Mouse (Mus musculus) kidney, embryonic 15.5 days (tissue): Measurements from ENCODE around the gene Tceal8. TPM values are rescaled to one million over a fixed set of nuclear protein-coding genes. Genes with fewer than 3 reads are reported as not detected.
"Not testable (repeated sequence)": the region's sequence is repeated elsewhere in the genome, so short reads cannot be mapped to it uniquely, and the experiment has no call there.

Experiments
- ATAC-seq: fragments of 200-750 bp; cut with Nextera tagmentation; replicated peaks from 2 replicates; pipeline ENCODE4 v1.8.0; 2017; ENCODE audit warnings: moderate TSS enrichment; ENCODE audit not compliant: low FRiP score
- H3K27ac ChIP-seq: fragments of 300-500 bp; sonication (generic); 2 replicates; pipeline ENCODE4 v1.5.1; 2015; ENCODE audit warnings: mild to moderate bottlenecking, inconsistent platforms
- H3K27me3 ChIP-seq: fragments of 300-500 bp; sonication (generic); 2 replicates; pipeline ENCODE4 v1.6.1; 2015; ENCODE audit warnings: inconsistent platforms
- H3K36me3 ChIP-seq: fragments of 300-500 bp; sonication (generic); 2 replicates; pipeline ENCODE4 v1.6.1; 2015; ENCODE audit warnings: inconsistent platforms
- H3K4me1 ChIP-seq: fragments of 300-500 bp; sonication (generic); 2 replicates; pipeline ENCODE4 v1.6.1; 2015; ENCODE audit warnings: inconsistent platforms
- H3K4me2 ChIP-seq: fragments of 300-500 bp; sonication (generic); 2 replicates; pipeline ENCODE4 v1.6.1; 2015; ENCODE audit warnings: moderate library complexity, mild to moderate bottlenecking, inconsistent platforms
- H3K4me3 ChIP-seq: fragments of 300-500 bp; sonication (generic); replicated peaks from 2 replicates; pipeline ENCODE4 v1.5.1; 2015; ENCODE audit warnings: mild to moderate bottlenecking, inconsistent platforms
- H3K9ac ChIP-seq: fragments of 300-500 bp; sonication (generic); 2 replicates; pipeline ENCODE4 v1.6.1; 2015; ENCODE audit warnings: mild to moderate bottlenecking, inconsistent platforms
- H3K9me3 ChIP-seq: fragments of 300-500 bp; sonication (generic); replicated peaks from 2 replicates; pipeline ENCODE4 v1.6.1; 2016; ENCODE audit warnings: inconsistent platforms
- WGBS: fragments of 180-500 bp; shearing (Covaris S2); methylation state at CpG from one replicate; pipeline ENCODE4 v1.1.7; 2015; ENCODE audit warnings: mixed read lengths; 5-methylcytosine and 5-hydroxymethylcytosine counted together
- polyA plus RNA-seq: library from polyadenylated mRNA; unstranded; fragments of >200 nt; fragmentation: Nextera tagmentation; extraction: Ambion mirVana; gene quantifications from 2 replicates; pipeline ENCODE4 v1.2.1, GENCODE M21; 2015

Tceal8 gene
- polyA plus RNA-seq = 172 and 177 TPM in 2 replicates

DNA sequence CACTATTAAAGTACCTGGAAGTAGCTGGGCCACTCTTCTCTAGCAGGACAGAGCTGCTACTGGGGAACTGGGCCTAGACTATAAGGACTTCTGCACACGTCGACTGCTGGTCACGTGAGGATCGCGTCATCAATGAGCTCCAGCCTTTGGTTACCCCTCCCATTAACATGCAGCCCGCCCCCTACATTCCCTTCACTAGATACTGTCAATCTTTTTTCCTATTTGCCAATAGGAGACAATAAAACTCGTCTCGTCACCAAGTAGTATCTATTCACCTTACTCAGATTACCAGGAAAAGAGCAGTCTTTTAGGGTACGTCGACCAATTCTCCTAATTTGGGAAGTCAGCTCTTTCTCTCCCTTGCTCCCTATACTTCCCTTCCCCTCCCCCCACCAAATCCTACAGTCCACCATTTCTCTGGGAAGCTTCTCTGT, at the start of gene Tceal8:
Gene Tceal8 (minus strand): TSS at position 225 of the 434 bp plus-strand sequence.
- ATAC-seq = peak; percentile 97
- Histone ChIP-seq H3K4me2 (peak within 1 kb of the TSS; percentile 55), H3K36me3 (no peaks in the 10 kb centered on the region), H3K4me3 (peak within 1 kb of the TSS; percentile 61), H3K9ac (peak within 1 kb of the TSS; percentile 63), H3K27me3 (peaks cover 19% of the 10 kb centered on the region), H3K4me1 (no peaks in the 10 kb centered on the region), H3K9me3 (no peaks in the 10 kb centered on the region), H3K27ac (peak within 1 kb of the TSS; percentile 88)
- 11% methylated on average over 10 of the region's 10 CpGs for WGBS

DNA sequence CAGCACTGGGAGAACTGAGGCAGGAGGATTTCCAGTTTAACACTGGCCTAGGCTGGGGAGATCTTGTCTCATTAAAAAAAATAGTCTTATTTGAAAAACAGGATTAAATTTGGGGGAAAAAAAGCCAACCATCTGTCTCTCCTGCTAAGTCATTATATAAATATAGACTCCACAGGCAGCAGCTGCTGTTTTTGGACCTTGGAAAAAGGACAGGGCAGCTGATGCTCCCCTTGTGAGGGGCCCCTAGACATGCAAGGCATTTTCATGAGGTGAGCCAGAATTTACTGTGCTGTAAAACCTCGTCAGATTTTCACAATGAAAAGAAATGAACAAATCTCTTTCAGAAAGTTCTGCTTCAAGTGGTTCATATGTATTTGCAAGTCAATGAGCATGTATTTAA, 44.2 kb upstream of the Tceal8 start:
- H3K27me3 ChIP-seq = peaks cover 30% of the 10 kb centered on the region
- WGBS = 54% methylated on average over 1 of the region's 1 CpGs

DNA sequence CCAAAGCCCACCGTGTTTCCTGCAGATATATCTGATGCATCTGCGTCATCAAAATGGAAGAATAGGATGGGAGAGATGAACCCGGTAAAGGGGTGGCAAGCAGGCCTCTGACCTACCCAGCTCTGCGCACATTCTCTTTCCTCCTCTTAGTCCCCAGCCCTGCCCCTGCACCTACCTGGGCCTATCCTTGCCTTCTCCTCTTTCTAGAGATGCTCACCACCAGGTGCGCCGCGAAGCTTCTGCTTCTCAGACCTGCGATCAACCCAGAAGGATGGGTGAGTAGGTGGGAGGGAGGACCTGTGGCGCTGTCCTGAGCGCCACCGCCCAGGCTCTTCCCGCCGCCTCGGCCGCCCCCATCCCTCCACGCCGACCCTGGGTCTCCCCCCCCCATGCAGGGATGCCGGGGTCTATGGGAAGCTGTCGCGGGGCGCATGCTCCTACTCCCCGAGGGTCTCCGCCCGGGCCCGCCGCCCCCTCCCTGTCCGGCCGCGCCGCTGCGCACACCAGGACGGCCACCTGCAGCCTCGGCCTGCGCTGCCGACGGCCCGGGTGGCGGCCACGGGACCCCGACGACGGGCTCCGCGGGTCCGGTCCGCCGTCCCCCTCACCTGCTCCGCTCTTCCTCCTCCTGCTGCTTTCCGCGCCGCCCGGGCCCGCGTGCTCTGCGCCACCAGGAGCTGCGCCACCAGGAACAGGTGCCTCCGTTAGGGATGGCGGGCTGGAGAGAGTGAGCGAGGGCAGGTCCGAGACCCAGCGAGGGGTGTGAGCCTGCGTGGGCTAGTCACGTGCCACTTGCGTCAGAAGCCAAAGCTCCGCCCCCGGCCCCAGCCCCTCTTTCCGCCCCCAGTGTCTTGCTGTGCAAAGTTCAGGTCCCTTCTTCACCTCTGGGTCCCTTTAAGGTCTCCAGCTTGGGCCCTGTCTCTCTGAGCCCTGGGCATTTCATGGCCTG, 42.9 kb upstream of the Tceal8 start, which contains the start of the genes Tceal7 and Bex1:
Gene Tceal7 (plus strand): TSS at position 51 of the 949 bp plus-strand sequence.
Gene Bex1 (minus strand): TSS at position 785 of the 949 bp plus-strand sequence.
- not testable (repeated sequence) for H3K36me3 ChIP-seq, H3K9me3 ChIP-seq, H3K27ac ChIP-seq, H3K9ac ChIP-seq, H3K4me1 ChIP-seq
- Histone ChIP-seq H3K4me3 (peak within 1 kb of the TSS; percentile 43), H3K4me2 (peak within 1 kb of the TSS; percentile 54), H3K27me3 (peaks cover 23% of the 10 kb centered on the region)
- peak; percentile 95 for ATAC-seq
- 43% methylated on average over 11 of the region's 67 CpGs for WGBS

More for the DNA sequence above, 44.2 kb upstream of the Tceal8 start:
- H3K4me1 ChIP-seq = no peaks in the 10 kb centered on the region
- no peaks in the 10 kb centered on the region for H3K36me3 ChIP-seq
- no peak overlapping the region for H3K27ac ChIP-seq
- H3K4me3 ChIP-seq = no peak overlapping the region
- H3K4me2 ChIP-seq = no peak overlapping the region
- no peak overlapping the region for H3K9ac ChIP-seq
- no peak for ATAC-seq
- no peaks in the 10 kb centered on the region for H3K9me3 ChIP-seq

DNA sequence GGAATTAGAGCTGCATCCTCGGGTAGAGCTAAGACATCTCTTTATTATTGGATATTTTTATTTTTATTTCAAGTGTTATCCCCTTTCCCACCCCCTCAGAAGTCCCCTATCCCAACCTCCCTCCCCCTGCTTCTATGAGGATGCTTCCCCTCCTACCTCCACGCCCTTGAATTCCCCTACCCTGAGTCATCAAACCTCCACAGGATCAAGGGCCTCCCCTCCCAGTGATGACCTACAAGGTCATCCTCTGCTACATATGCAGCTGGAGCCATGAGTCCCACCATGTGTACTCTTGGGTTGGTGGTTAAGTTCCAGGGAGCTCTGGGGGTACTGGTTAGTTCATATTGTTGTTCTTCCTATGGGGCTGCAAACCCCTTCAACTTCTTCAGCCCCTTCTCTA, 41.3 kb upstream of the Tceal8 start:
- no peak for ATAC-seq
- WGBS = 72% methylated on average over 2 of the region's 2 CpGs

DNA sequence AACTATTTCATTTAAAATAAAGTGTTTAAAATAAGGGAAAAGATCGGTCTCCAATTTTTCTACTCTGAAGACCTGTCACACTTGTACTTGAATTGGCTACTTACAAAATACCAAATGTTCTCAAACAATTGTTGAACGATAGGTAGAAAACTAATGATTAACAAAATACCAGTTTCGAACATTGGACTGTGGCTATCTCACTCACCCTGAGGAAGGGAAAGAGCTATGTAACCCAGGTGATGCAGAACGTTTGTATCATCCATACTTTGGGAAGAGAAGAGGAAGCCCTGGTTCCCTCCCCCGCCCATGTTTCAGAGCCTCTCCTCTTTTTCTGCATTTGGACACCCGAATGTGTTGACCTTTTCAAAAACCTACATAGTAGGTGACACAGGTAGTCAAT, 32.3 kb upstream of the Tceal8 start:
- no peak overlapping the region for H3K4me3 ChIP-seq
- H3K9ac ChIP-seq = no peak overlapping the region
- H3K27ac ChIP-seq = no peak overlapping the region
- H3K4me1 ChIP-seq = no peaks in the 10 kb centered on the region; the same call in 1 of the 2 replicates
- H3K9me3 ChIP-seq = no peaks in the 10 kb centered on the region
- no peak overlapping the region for H3K4me2 ChIP-seq
- 86% methylated on average over 6 of the region's 6 CpGs for WGBS
- peaks cover 32% of the 10 kb centered on the region for H3K27me3 ChIP-seq
- H3K36me3 ChIP-seq = no peaks in the 10 kb centered on the region
- no peak for ATAC-seq

More for the DNA sequence above, 41.3 kb upstream of the Tceal8 start:
- peaks cover 17% of the 10 kb centered on the region for H3K27me3 ChIP-seq
- no peak overlapping the region for H3K27ac ChIP-seq
- H3K9ac ChIP-seq = no peak overlapping the region
- no peak overlapping the region for H3K4me3 ChIP-seq
- H3K36me3 ChIP-seq = no peaks in the 10 kb centered on the region
- H3K4me2 ChIP-seq = no peak overlapping the region
- H3K9me3 ChIP-seq = no peaks in the 10 kb centered on the region
- H3K4me1 ChIP-seq = no peaks in the 10 kb centered on the region

DNA sequence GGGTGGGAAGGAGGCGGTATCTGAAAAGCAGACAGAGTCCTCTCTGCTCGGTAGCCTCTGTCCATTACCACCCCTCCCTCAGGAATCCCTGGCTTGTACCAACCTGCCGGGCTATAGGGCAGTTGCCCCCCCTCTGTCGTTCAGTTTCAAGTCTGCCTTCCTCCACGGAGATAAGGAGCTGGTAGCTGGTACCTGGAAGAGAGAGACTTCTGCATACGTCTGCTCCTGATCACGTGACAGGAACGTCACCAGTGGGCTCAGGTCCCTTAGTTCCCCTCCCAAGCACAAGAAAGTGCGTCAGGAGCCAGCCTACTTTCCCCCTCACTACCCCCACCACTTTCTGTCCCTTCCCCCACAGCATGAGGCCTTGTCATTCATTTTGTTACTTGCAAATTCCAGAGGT, 31.5 kb upstream of the Tceal8 start, which contains the start of gene Tceal5:
Gene Tceal5 (minus strand): TSS at position 213 of the 403 bp plus-strand sequence.
- H3K27ac ChIP-seq = no peak within 1 kb of the TSS
- H3K4me1 ChIP-seq = no peaks in the 10 kb centered on the region; the same call in 1 of the 2 replicates
- H3K4me2 ChIP-seq = peak within 1 kb of the TSS; percentile 57
- no peaks in the 10 kb centered on the region for H3K9me3 ChIP-seq
- 25% methylated on average over 9 of the region's 9 CpGs for WGBS
- peak within 1 kb of the TSS; percentile 42 for H3K4me3 ChIP-seq
- peaks cover 38% of the 10 kb centered on the region for H3K27me3 ChIP-seq
- peak; percentile 58; the same call in 1 of the 2 replicates for ATAC-seq
- H3K36me3 ChIP-seq = no peaks in the 10 kb centered on the region
- H3K9ac ChIP-seq = no peak within 1 kb of the TSS

DNA sequence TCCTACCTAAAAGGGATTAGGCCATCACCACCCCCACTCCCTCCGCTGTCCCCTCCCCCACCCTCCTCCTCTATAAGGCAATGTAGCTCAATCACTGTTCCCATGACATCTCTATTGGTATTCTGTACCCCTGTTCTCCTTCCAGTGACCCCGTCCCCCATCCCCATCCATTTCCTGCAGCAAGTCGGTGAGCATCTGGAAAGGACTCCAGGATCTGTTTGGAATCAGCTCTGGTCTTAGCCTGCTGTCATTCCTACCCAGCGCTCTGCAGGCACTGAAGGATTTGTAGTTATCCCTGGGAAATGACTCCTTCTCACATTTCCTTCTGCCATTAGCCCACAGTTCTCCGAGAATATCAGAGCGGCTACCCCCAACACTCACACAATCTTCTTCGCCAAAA, 31.1 kb upstream of the Tceal8 start:
- Histone ChIP-seq H3K27me3 (peaks cover 39% of the 10 kb centered on the region), H3K4me1 (no peaks in the 10 kb centered on the region; the same call in 1 of the 2 replicates), H3K9ac (no peak overlapping the region), H3K9me3 (no peaks in the 10 kb centered on the region), H3K4me2 (peak overlapping the region; percentile 57), H3K36me3 (no peaks in the 10 kb centered on the region), H3K4me3 (peak overlapping the region; percentile 42), H3K27ac (no peak overlapping the region)
- 26% methylated on average over 7 of the region's 7 CpGs for WGBS
- ATAC-seq = no peak

DNA sequence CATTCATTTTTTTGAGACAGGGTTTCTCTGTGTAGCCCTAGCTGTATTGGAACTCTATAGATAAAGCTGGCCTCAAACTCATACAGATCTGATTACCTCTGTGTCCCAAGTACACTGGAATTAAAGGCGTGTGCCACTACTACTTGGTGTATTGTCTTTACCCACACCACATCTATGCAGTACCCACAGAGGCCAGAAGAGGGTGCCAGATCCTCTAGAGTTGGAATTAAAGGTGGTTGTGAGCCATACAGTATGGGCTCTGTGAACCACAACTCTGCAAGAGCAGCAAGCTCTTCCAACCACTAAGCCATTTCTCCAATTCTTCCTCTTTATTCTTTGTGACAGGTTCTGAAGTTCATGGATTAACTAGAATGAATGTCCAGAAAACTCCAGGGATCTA, 24.7 kb upstream of the Tceal8 start:
- Histone ChIP-seq H3K4me2 (no peak overlapping the region), H3K36me3 (no peaks in the 10 kb centered on the region), H3K27me3 (peaks cover 36% of the 10 kb centered on the region), H3K9me3 (no peaks in the 10 kb centered on the region), H3K4me3 (no peak overlapping the region), H3K4me1 (no peaks in the 10 kb centered on the region), H3K9ac (no peak overlapping the region), H3K27ac (no peak overlapping the region)
- ATAC-seq = no peak
- WGBS = 67% methylated on average over 1 of the region's 1 CpGs

DNA sequence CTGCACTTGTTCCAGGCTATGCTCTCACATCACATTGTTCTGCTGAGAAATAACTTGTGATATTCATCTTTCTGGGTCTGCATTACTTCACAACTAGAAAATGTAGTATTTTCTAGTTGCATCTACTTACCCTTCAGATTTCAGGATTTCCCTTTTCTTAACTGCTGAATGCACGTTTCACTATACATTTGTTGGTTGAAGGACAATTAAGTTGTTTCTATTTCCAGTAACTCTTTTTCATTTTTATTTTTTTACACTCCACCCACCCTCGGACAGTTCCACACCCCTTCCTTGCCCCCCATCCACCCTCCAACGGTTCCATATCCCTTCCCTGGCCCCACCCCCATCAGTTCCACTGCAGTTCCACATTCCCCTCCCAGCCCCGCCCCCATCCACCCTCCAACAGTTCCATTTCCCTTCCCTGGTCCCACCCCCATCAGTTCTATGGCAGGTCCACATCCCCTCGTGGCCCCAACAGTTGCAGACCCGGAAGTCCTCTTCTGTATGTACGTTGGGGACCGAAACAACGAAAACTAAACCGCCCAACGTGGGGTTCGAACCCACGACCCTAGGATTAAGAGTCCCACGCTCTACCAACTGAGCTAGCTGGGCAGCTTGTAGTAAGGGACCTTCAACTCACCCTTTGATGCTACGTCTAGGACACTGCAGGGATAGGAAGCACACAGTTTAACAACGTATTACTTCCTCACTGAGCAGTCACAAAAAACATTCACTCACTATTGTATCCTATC, 23.2 kb upstream of the Tceal8 start:
- WGBS = 80% methylated on average over 16 of the region's 16 CpGs
- Histone ChIP-seq H3K4me3 (no peak overlapping the region), H3K9me3 (no peaks in the 10 kb centered on the region), H3K4me2 (no peak overlapping the region), H3K36me3 (no peaks in the 10 kb centered on the region), H3K27ac (no peak overlapping the region), H3K27me3 (peaks cover 31% of the 10 kb centered on the region), H3K9ac (no peak overlapping the region), H3K4me1 (no peaks in the 10 kb centered on the region)
- no peak for ATAC-seq

DNA sequence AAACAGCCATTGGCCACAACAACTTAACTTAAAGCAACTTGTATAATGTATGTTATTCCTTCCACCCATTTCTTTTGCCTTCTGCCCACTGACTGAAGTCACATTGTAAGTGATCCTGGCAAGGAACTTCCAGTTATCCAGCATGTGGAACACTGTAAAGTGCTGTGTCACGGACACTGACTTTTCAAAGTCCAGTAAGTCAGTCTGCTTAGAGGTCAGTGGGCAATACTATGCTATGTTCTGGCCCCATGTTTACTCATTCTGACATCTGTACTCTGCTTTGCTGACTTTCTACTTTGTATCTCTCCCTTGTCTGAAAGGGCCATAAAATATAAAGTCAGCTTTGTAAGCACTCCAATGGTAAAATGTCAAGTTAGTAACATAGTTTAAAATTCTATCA, 11.0 kb upstream of the Tceal8 start:
- Histone ChIP-seq H3K36me3 (no peaks in the 10 kb centered on the region), H3K4me3 (no peak overlapping the region), H3K4me1 (no peaks in the 10 kb centered on the region), H3K27me3 (peaks cover 41% of the 10 kb centered on the region), H3K9me3 (no peaks in the 10 kb centered on the region), H3K4me2 (no peak overlapping the region), H3K27ac (no peak overlapping the region), H3K9ac (no peak overlapping the region)
- no peak for ATAC-seq
- 72% methylated on average over 1 of the region's 1 CpGs for WGBS

DNA sequence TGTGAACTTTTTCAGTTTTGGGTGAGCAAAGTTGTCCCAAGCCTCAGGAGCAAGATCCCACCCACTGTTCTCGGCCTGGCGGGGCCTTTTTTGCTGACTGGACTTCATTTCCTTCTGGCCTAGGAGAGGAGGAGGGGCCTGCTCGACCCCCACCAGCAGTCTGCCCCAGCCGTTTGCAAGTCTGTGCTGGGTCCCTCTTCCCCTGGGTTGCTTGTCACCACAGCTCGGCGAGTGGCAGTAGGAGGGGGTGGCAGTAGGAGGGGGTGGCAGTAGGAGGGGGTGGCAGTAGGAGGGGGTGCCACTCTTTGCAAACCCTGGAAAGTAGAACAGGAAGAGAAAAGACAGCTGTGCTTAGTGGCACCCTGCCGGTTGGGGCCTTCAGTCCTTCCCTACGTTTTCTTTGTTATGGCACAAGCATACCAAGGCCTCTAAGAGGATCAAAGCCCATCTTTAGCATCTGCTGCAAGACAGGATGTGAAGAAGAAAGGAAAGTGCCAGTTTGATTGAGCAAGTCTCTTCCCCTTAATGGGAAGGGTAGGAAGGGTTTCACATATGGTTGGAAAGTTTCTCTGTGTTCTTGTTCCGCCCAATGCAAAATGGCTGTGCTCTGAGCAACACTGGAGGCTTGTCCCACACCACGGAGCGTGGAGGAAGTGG, 8.9 kb upstream of the Tceal8 start:
- H3K9ac ChIP-seq = no peak overlapping the region
- no peak overlapping the region for H3K27ac ChIP-seq
- H3K27me3 ChIP-seq = peaks cover 46% of the 10 kb centered on the region
- H3K36me3 ChIP-seq = no peaks in the 10 kb centered on the region
- 0 out of 2 replicates have a peak overlapping the region, but pooled peaks have one; percentile 21 for H3K4me2 ChIP-seq
- 38% methylated on average over 11 of the region's 11 CpGs for WGBS
- no peak overlapping the region for H3K4me3 ChIP-seq
- no peaks in the 10 kb centered on the region for H3K4me1 ChIP-seq
- peak; percentile 64; the same call in 1 of the 2 replicates for ATAC-seq
- H3K9me3 ChIP-seq = no peaks in the 10 kb centered on the region
